ENCODE assay signal across 18 mouse cellular contexts in genomic region chr11:53118226-53118965, GRCm38 (mm10).
DNase-seq lines count a peak whose midpoint lies in the region; ATAC-seq lines count a peak whose summit lies in the region.
"Had no signal": no experiment of that assay in that cellular context is flagged by ENCODE, and none has a peak within 500 bp of the region (broad histone marks: within the 10 kb centered on the region; RNA-seq: fewer than 3 reads in every experiment).

No protein-coding gene starts in this region.

- no peak for DNase-seq in hindbrain, embryonic 11.5 days (ENCODE audit: low spot score)
- DNase-seq in cerebellum, postnatal 10 days = peak; percentile 93 to 96
- DNase-seq in adrenal gland, postnatal 10 days = no peak
- DNase-seq in adrenal gland, adult (ENCODE audit: inconsistent age in 2 of 2, low spot score in 1 of 2) = no peak
- DNase-seq: adrenal gland, postnatal 25 days; gastrocnemius, postnatal 25 days; heart, postnatal 4 days; lung, postnatal 4 days; right cerebral cortex, postnatal 25 days had no signal

- no peak overlapping the region for H3K27ac ChIP-seq in hindbrain, embryonic 15.5 days (replicated peaks)
- H3K27ac ChIP-seq in hindbrain, embryonic 11.5 days (ENCODE audit: low read depth, low read length) = no peak overlapping the region
- H3K27ac ChIP-seq in midbrain, embryonic 16.5 days (ENCODE audit: low read length) = no peak overlapping the region
- H3K27ac ChIP-seq in midbrain, embryonic 15.5 days = no peak overlapping the region
- H3K27ac ChIP-seq: embryonic facial prominence, embryonic 13.5 days; heart, embryonic 10.5 days; kidney, postnatal 0 days; limb, embryonic 12.5 days; liver, embryonic 15.5 days had no signal

- no peak overlapping the region for H3K9ac ChIP-seq in hindbrain, embryonic 15.5 days
- H3K9ac ChIP-seq in hindbrain, embryonic 11.5 days (ENCODE audit: low read depth, low read length) = no peak overlapping the region
- no peak overlapping the region for H3K9ac ChIP-seq in midbrain, embryonic 16.5 days (ENCODE audit: low read depth, low read length)
- H3K9ac ChIP-seq in midbrain, embryonic 15.5 days = no peak overlapping the region
- H3K9ac ChIP-seq: embryonic facial prominence, embryonic 13.5 days; limb, embryonic 12.5 days; liver, embryonic 15.5 days had no signal

- no peaks in the 10 kb centered on the region for H3K36me3 ChIP-seq in hindbrain, embryonic 15.5 days
- H3K36me3 ChIP-seq in hindbrain, embryonic 11.5 days (ENCODE audit: control insufficient read depth, insufficient read depth, low read length) = no peaks in the 10 kb centered on the region
- no peaks in the 10 kb centered on the region for H3K36me3 ChIP-seq in midbrain, embryonic 16.5 days (ENCODE audit: control insufficient read depth, insufficient read depth, low read length)
- no peaks in the 10 kb centered on the region for H3K36me3 ChIP-seq in midbrain, embryonic 15.5 days (replicated peaks)
- H3K36me3 ChIP-seq: embryonic facial prominence, embryonic 13.5 days; heart, embryonic 10.5 days; limb, embryonic 12.5 days; liver, embryonic 15.5 days had no signal

- H3K4me2 ChIP-seq in hindbrain, embryonic 15.5 days = no peak overlapping the region
- H3K4me2 ChIP-seq in hindbrain, embryonic 11.5 days (replicated peaks; ENCODE audit: low read depth, low read length) = no peak overlapping the region
- no peak overlapping the region for H3K4me2 ChIP-seq in midbrain, embryonic 16.5 days (ENCODE audit: low read length)
- H3K4me2 ChIP-seq in midbrain, embryonic 15.5 days = no peak overlapping the region
- H3K4me2 ChIP-seq: embryonic facial prominence, embryonic 13.5 days; limb, embryonic 12.5 days; liver, embryonic 15.5 days had no signal

- H3K4me3 ChIP-seq in hindbrain, embryonic 15.5 days = no peak overlapping the region
- no peak overlapping the region for H3K4me3 ChIP-seq in hindbrain, embryonic 11.5 days (ENCODE audit: low read depth, low read length)
- H3K4me3 ChIP-seq in midbrain, embryonic 16.5 days (ENCODE audit: low read depth, low read length) = no peak overlapping the region
- H3K4me3 ChIP-seq in midbrain, embryonic 15.5 days = no peak overlapping the region
- H3K4me3 ChIP-seq: embryonic facial prominence, embryonic 13.5 days; heart, embryonic 10.5 days; limb, embryonic 12.5 days; liver, embryonic 15.5 days had no signal

- H3K9me3 ChIP-seq in hindbrain, embryonic 15.5 days = no peaks in the 10 kb centered on the region
- H3K9me3 ChIP-seq in hindbrain, embryonic 11.5 days (ENCODE audit: control insufficient read depth, low read length) = no peaks in the 10 kb centered on the region
- no peaks in the 10 kb centered on the region for H3K9me3 ChIP-seq in midbrain, embryonic 16.5 days (replicated peaks; ENCODE audit: control insufficient read depth, low read length, poor library complexity, severe bottlenecking)
- H3K9me3 ChIP-seq in midbrain, embryonic 15.5 days = no peaks in the 10 kb centered on the region
- H3K9me3 ChIP-seq: embryonic facial prominence, embryonic 13.5 days; heart, embryonic 10.5 days; limb, embryonic 12.5 days; liver, embryonic 15.5 days had no signal

- 61% methylated on average over 11 of the region's 11 CpGs for WGBS in hindbrain, embryonic 15.5 days
- 87% methylated on average over 11 of the region's 11 CpGs for WGBS in hindbrain, embryonic 11.5 days
- WGBS in midbrain, embryonic 16.5 days = 83% methylated on average over 11 of the region's 11 CpGs
- WGBS in midbrain, embryonic 15.5 days = 80% methylated on average over 11 of the region's 11 CpGs

- ATAC-seq in hindbrain, embryonic 15.5 days (ENCODE audit: low FRiP score, low read depth) = peak; percentile 57; the same call in 1 of the 2 replicates
- no peak for ATAC-seq in hindbrain, embryonic 11.5 days (ENCODE audit: low FRiP score)
- 0 out of 2 replicates have a peak, but pooled peaks have one; percentile 25 for ATAC-seq in midbrain, embryonic 16.5 days
- ATAC-seq in midbrain, embryonic 15.5 days (replicated peaks) = no peak
- ATAC-seq in megakaryocyte-erythroid progenitor cell, adult 5-6 weeks (replicated peaks; ENCODE audit: low FRiP score, low TSS enrichment, poor library complexity, severe bottlenecking) = no peak

- H3K27me3 ChIP-seq in hindbrain, embryonic 15.5 days = no peaks in the 10 kb centered on the region
- no peaks in the 10 kb centered on the region for H3K27me3 ChIP-seq in hindbrain, embryonic 11.5 days (ENCODE audit: control insufficient read depth, insufficient read depth, low read length)
- no peaks in the 10 kb centered on the region for H3K27me3 ChIP-seq in midbrain, embryonic 16.5 days (ENCODE audit: control insufficient read depth, insufficient read depth, low read depth, low read length)
- H3K27me3 ChIP-seq in midbrain, embryonic 15.5 days (replicated peaks) = no peaks in the 10 kb centered on the region
- H3K27me3 ChIP-seq: embryonic facial prominence, embryonic 13.5 days; liver, embryonic 15.5 days had no signal

- H3K4me1 ChIP-seq in hindbrain, embryonic 15.5 days (replicated peaks) = peaks cover 14% of the 10 kb centered on the region
- H3K4me1 ChIP-seq in hindbrain, embryonic 11.5 days (replicated peaks; ENCODE audit: control insufficient read depth, insufficient read depth, low read length) = no peaks in the 10 kb centered on the region
- H3K4me1 ChIP-seq in midbrain, embryonic 16.5 days (ENCODE audit: control insufficient read depth, insufficient read depth, low read length) = no peaks in the 10 kb centered on the region
- 0 out of 2 replicates have a peak, but pooled peaks cover 3% of the 10 kb centered on the region for H3K4me1 ChIP-seq in midbrain, embryonic 15.5 days
- H3K4me1 ChIP-seq: embryonic facial prominence, embryonic 13.5 days; liver, embryonic 15.5 days had no signal

Comparison
In these comparisons a context has a peak if more than half of its experiments do, and no peak if none do; other contexts are left out.
1. ATAC-seq: peak in hindbrain, embryonic 15.5 days (single experiment) and midbrain, embryonic 16.5 days (single experiment); none in hindbrain, embryonic 11.5 days (single experiment), midbrain, embryonic 15.5 days (single experiment) and megakaryocyte-erythroid progenitor cell, adult 5-6 weeks (single experiment).
2. DNase-seq: peak in cerebellum, postnatal 10 days (2 of 2); none in hindbrain, embryonic 11.5 days (single experiment), adrenal gland, postnatal 10 days (single experiment) and adrenal gland, adult (0 of 2).